Mouse (Mus musculus) heart, adult 2 months (tissue): ENCODE data around the gene Canx. TPM values are rescaled to one million over a fixed set of nuclear protein-coding genes. Genes with fewer than 3 reads are reported as not detected.

Experiments
- DNase-seq, 2 experiments: peaks; one replicate each; pipeline ENCODE4 v3.0.0; 2021
- H3K27ac ChIP-seq: fragments of 200-600 bp; 2 replicates; pipeline ENCODE4 v1.8.1; 2022
- H3K27me3 ChIP-seq: fragments of 200-500 bp; 2 replicates; pipeline ENCODE4 v1.6.1; 2012; ENCODE audit warnings: mild to moderate bottlenecking, low read length, inconsistent platforms, mixed read lengths; ENCODE audit not compliant: control insufficient read depth, insufficient read depth
- H3K36me3 ChIP-seq: fragments of 200-500 bp; 2 replicates; pipeline ENCODE4 v1.6.1; 2012; ENCODE audit warnings: low read length, inconsistent platforms; ENCODE audit not compliant: control insufficient read depth, insufficient read depth
- H3K4me1 ChIP-seq: fragments of 200-500 bp; 2 replicates; pipeline ENCODE4 v1.6.1; 2011; ENCODE audit warnings: low read length; ENCODE audit not compliant: control insufficient read depth, insufficient read depth
- H3K4me3 ChIP-seq: fragments of 200-600 bp; 2 replicates; pipeline ENCODE4 v1.8.1; 2022
- H3K79me2 ChIP-seq: fragments of 200-500 bp; replicated peaks from 2 replicates; pipeline ENCODE4 v1.6.1; 2012; ENCODE audit warnings: mild to moderate bottlenecking, inconsistent platforms, low read length, moderate library complexity, mixed read lengths; ENCODE audit not compliant: control insufficient read depth, insufficient read depth
- H3K9ac ChIP-seq: fragments of 200-500 bp; 2 replicates; pipeline ENCODE4 v1.6.1; 2012; ENCODE audit warnings: low read depth, mild to moderate bottlenecking, control low read depth, inconsistent platforms, low read length, mixed read lengths
- CTCF ChIP-seq: fragments of 200-600 bp; IDR thresholded peaks from 2 replicates; pipeline ENCODE4 v1.8.1; 2022; ENCODE audit warnings: antibody characterized with exemption, mild to moderate bottlenecking, moderate library complexity
- EP300 ChIP-seq: fragments of 200-500 bp; IDR thresholded peaks from 2 replicates; pipeline ENCODE4 v1.6.1; 2011; ENCODE audit warnings: low read depth, low read length, control low read depth; ENCODE audit not compliant: insufficient read depth
- POLR2A ChIP-seq: fragments of 200-500 bp; IDR thresholded peaks from 2 replicates; pipeline ENCODE4 v1.6.1; 2011; ENCODE audit warnings: mild to moderate bottlenecking, low read depth, low read length, control low read depth; ENCODE audit not compliant: insufficient read depth
- WGBS: fragments of 180-500 bp; shearing (Covaris S2); methylation state at CpG from one replicate; pipeline ENCODE4 v1.1.7; 2018; 5-methylcytosine and 5-hydroxymethylcytosine counted together
- intact Hi-C: fragments of 180-260 bp; cut with DNase I; formaldehyde crosslinking; loops from one replicate; pipeline ENCODE4 v1.15.1; 2025
- polyA plus RNA-seq: library from polyadenylated mRNA; depleted of rRNA; stranded (reverse); fragments of >200 nt; gene quantifications from 2 replicates; pipeline ENCODE4 v1.2.3, GENCODE M21; 2012
- total RNA-seq, 2 experiments: library from RNA; stranded (reverse); gene quantifications; 2 replicates each; pipeline ENCODE4 v1.2.3; 2021

Gene Canx
- total and polyA plus RNA-seq, 3 experiments: 64.8 to 369 (median 324) TPM

GRCm38 (mm10) chr11:50269163-50269562 is 56.3 kb downstream of the Canx start:
- TF ChIP-seq EP300 (no peak), POLR2A (no peak), CTCF (peak; percentile 72)
- H3K27ac ChIP-seq: no peak overlapping the region
- no peak overlapping the region for H3K4me3 ChIP-seq
- H3K27me3 ChIP-seq: no peaks in the 10 kb centered on the region
- WGBS: 80% methylated on average over 2 of the region's 2 CpGs
- DNase-seq: no peak
- H3K36me3 ChIP-seq: peaks cover 9% of the 10 kb centered on the region
- H3K79me2 ChIP-seq: peaks cover under 1% of the 10 kb centered on the region
- peaks cover 6% of the 10 kb centered on the region for H3K4me1 ChIP-seq
- H3K9ac ChIP-seq: no peak overlapping the region
- intact Hi-C loops: loop anchor here (5.0 kb wide), 1 partner anchor 93 kb away; no protein-coding TSS in a partner anchor

- whole genome bisulfite sequencing: 95% methylated on average over 3 of the region's 3 CpGs
- Histone ChIP-seq H3K9ac (no peak overlapping the region), H3K27me3 (no peaks in the 10 kb centered on the region), H3K4me1 (peaks cover 2% of the 10 kb centered on the region), H3K36me3 (peaks cover 2% of the 10 kb centered on the region), H3K79me2 (no peaks in the 10 kb centered on the region; the same call in none of the 2 replicates), H3K4me3 (no peak overlapping the region), H3K27ac (no peak overlapping the region)
- DNase-seq: no peak
- intact Hi-C loops: loop anchor here (5.0 kb wide), 1 partner anchor 95 kb away; no protein-coding TSS in a partner anchor
- no peak for TF ChIP-seq POLR2A
- TF ChIP-seq EP300: no peak
- no peak for TF ChIP-seq CTCF
These were observed 58.5 kb downstream of the Canx start for GRCm38 (mm10) chr11:50266997-50267396.

- peak in 1 of 2 experiments; percentile 65 for DNase-seq
- TF ChIP-seq EP300 (no peak), POLR2A (no peak)
- Histone ChIP-seq H3K27ac (no peak overlapping the region), H3K27me3 (no peaks in the 10 kb centered on the region), H3K4me3 (no peak overlapping the region), H3K36me3 (peaks cover 2% of the 10 kb centered on the region), H3K9ac (no peak overlapping the region), H3K79me2 (no peaks in the 10 kb centered on the region; the same call in 1 of the 2 replicates), H3K4me1 (no peaks in the 10 kb centered on the region)
- WGBS: 51% methylated on average over 8 of the region's 8 CpGs
- intact Hi-C loops: loop anchor here (5.0 kb wide), 1 partner anchor 96 kb away; no protein-coding TSS in a partner anchor
These were observed 59.5 kb downstream of the Canx start for GRCm38 (mm10) chr11:50265931-50266330.

GRCm38 (mm10) chr11:50263198-50263597 is 62.3 kb downstream of the Canx start:
- no peak for TF ChIP-seq POLR2A
- TF ChIP-seq EP300: no peak
- TF ChIP-seq CTCF: no peak
- H3K4me1 ChIP-seq: no peaks in the 10 kb centered on the region
- no peaks in the 10 kb centered on the region; the same call in 1 of the 2 replicates for H3K79me2 ChIP-seq
- peaks cover 2% of the 10 kb centered on the region for H3K36me3 ChIP-seq
- no peak for DNase-seq
- no peaks in the 10 kb centered on the region for H3K27me3 ChIP-seq
- 86% methylated on average over 3 of the region's 3 CpGs for WGBS
- H3K9ac ChIP-seq: no peak overlapping the region
- no peak overlapping the region for H3K4me3 ChIP-seq
- intact Hi-C loops: loop anchor here (2.0 to 5.0 kb wide), 2 partner anchors 26 to 101 kb away; no protein-coding TSS in a partner anchor
- no peak overlapping the region for H3K27ac ChIP-seq

GRCm38 (mm10) chr11:50262020-50262419 is 63.5 kb downstream of the Canx start:
- Histone ChIP-seq H3K9ac (no peak overlapping the region), H3K27ac (no peak overlapping the region), H3K27me3 (no peaks in the 10 kb centered on the region), H3K36me3 (peaks cover 2% of the 10 kb centered on the region), H3K4me1 (no peaks in the 10 kb centered on the region), H3K79me2 (no peaks in the 10 kb centered on the region; the same call in 1 of the 2 replicates), H3K4me3 (no peak overlapping the region)
- peak in 1 of 2 experiments; percentile 47 for DNase-seq
- WGBS: 57% methylated on average over 4 of the region's 4 CpGs
- intact Hi-C loops: loop anchor here (2.0 to 5.0 kb wide), 2 partner anchors 25 to 100 kb away; no protein-coding TSS in a partner anchor
- TF ChIP-seq POLR2A: no peak
- TF ChIP-seq CTCF: peak; percentile 67

- 67% methylated on average over 7 of the region's 7 CpGs for WGBS
- Histone ChIP-seq H3K79me2 (no peaks in the 10 kb centered on the region; the same call in 1 of the 2 replicates), H3K4me1 (no peaks in the 10 kb centered on the region; the same call in 1 of the 2 replicates), H3K27me3 (no peaks in the 10 kb centered on the region), H3K36me3 (no peaks in the 10 kb centered on the region; the same call in 1 of the 2 replicates), H3K9ac (no peak overlapping the region), H3K4me3 (no peak overlapping the region), H3K27ac (no peak overlapping the region)
- no peak for DNase-seq
- intact Hi-C loops: no loop called here
- TF ChIP-seq CTCF (no peak), EP300 (no peak), POLR2A (no peak)
These were observed 67.2 kb downstream of the Canx start for GRCm38 (mm10) chr11:50258310-50258709.
